ENCODE assay signal across 8 mouse cellular contexts in genomic region chr11:106159921-106160840, GRCm38 (mm10). TPM values are rescaled to one million over a fixed set of nuclear protein-coding genes. Genes with fewer than 3 reads are reported as not detected.
DNase-seq lines count a peak whose midpoint lies in the region; ATAC-seq and TF ChIP-seq lines count a peak whose summit lies in the region.

No protein-coding gene starts in this region.

- in situ Hi-C loops in ES-E14 (cut with MboI; ENCODE audit: low sequenced_read_pairs in 2 of 2, unreplicated experiment in 2 of 2) = no loop called here

- peaks cover 24% of the 10 kb centered on the region; the same call in 1 of the 2 replicates for H3K36me3 ChIP-seq in ES-E14 (ENCODE audit: control insufficient read depth, insufficient read depth, low read length, poor library complexity, severe bottlenecking)
- H3K36me3 ChIP-seq in forebrain, embryonic 16.5 days (ENCODE audit: control insufficient read depth, insufficient read depth) = peaks cover 20% of the 10 kb centered on the region
- H3K36me3 ChIP-seq in lung, embryonic 14.5 days (ENCODE audit: insufficient read depth) = peaks cover 48% of the 10 kb centered on the region

- H3K4me1 ChIP-seq in ES-E14 (ENCODE audit: control insufficient read depth in 2 of 2, insufficient read depth in 2 of 2, low read length in 2 of 2, poor library complexity in 1 of 2) = peaks cover 0 to 15% of the 10 kb centered on the region in 2 experiments; a peak in 2 of 4 replicates
- peaks cover 29% of the 10 kb centered on the region for H3K4me1 ChIP-seq in forebrain, embryonic 16.5 days (replicated peaks; ENCODE audit: control insufficient read depth, insufficient read depth, low read length)
- no peaks in the 10 kb centered on the region for H3K4me1 ChIP-seq in lung, embryonic 14.5 days (ENCODE audit: insufficient read depth)

- H3K4me2 ChIP-seq in forebrain, embryonic 16.5 days (ENCODE audit: low read length) = peak overlapping the region; percentile 83
- H3K4me2 ChIP-seq in lung, embryonic 14.5 days = peak overlapping the region; percentile 93

- no peaks in the 10 kb centered on the region for H3K9me3 ChIP-seq in ES-E14 (ENCODE audit: control insufficient read depth, insufficient read depth, low read depth, low read length)
- H3K9me3 ChIP-seq in forebrain, embryonic 16.5 days (ENCODE audit: control insufficient read depth, low read length) = no peaks in the 10 kb centered on the region
- H3K9me3 ChIP-seq in lung, embryonic 14.5 days (ENCODE audit: low read depth, low read length) = no peaks in the 10 kb centered on the region

- peak overlapping the region; percentile 84 for H3K9ac ChIP-seq in ES-E14 (ENCODE audit: insufficient read depth, low read depth, low read length, poor library complexity, severe bottlenecking)
- H3K9ac ChIP-seq in forebrain, embryonic 16.5 days (replicated peaks; ENCODE audit: low read depth, low read length) = peak overlapping the region; percentile 97
- peak overlapping the region; percentile 93 for H3K9ac ChIP-seq in lung, embryonic 14.5 days

- WGBS in forebrain, embryonic 16.5 days = under 1% methylated on average over 58 of the region's 106 CpGs
- WGBS in lung, embryonic 14.5 days = under 1% methylated on average over 81 of the region's 106 CpGs

- DNase-seq in ES-E14 (ENCODE audit: low read depth, low spot score) = no peak
- DNase-seq in heart, postnatal 4 days = peak; percentile 82
- peak; percentile 83 to 85 for DNase-seq in layer of hippocampus, adult 2 months (ENCODE audit: low spot score in 2 of 2)
- peak; percentile 87 for DNase-seq in lung, embryonic 14.5 days
- peak; percentile 85 to 87 for DNase-seq in thymus, adult 18-20 months

- TF ChIP-seq CTCF in layer of hippocampus, adult 2 months (conservative IDR thresholded peaks at IDR 0.05) = peak; percentile 51
- TF ChIP-seq CTCF in lung, embryonic 14.5 days (IDR thresholded peaks at IDR 0.05; ENCODE audit: low read depth) = no peak

- no peak overlapping the region for H3K27ac ChIP-seq in ES-E14 (ENCODE audit: insufficient read depth, low read depth, low read length, poor library complexity, severe bottlenecking)
- peak overlapping the region; percentile 95 for H3K27ac ChIP-seq in forebrain, embryonic 16.5 days (ENCODE audit: low read length)
- peak overlapping the region; percentile 100 for H3K27ac ChIP-seq in layer of hippocampus, adult 2 months
- peak overlapping the region; percentile 93 for H3K27ac ChIP-seq in lung, embryonic 14.5 days (ENCODE audit: low read depth)

- H3K27me3 ChIP-seq in forebrain, embryonic 16.5 days (replicated peaks; ENCODE audit: control insufficient read depth, insufficient read depth, low read length) = no peaks in the 10 kb centered on the region
- H3K27me3 ChIP-seq in lung, embryonic 14.5 days (ENCODE audit: insufficient read depth, low read length) = no peaks in the 10 kb centered on the region

- H3K4me3 ChIP-seq in ES-E14 (ENCODE audit: insufficient read depth in 1 of 2, low read depth in 1 of 2, low read length in 2 of 2, poor library complexity in 1 of 2, severe bottlenecking in 1 of 2) = peak overlapping the region; percentile 93 to 100
- H3K4me3 ChIP-seq in forebrain, embryonic 16.5 days (replicated peaks; ENCODE audit: low read length) = peak overlapping the region; percentile 79
- peak overlapping the region; percentile 85 for H3K4me3 ChIP-seq in layer of hippocampus, adult 2 months
- H3K4me3 ChIP-seq in lung, embryonic 14.5 days (ENCODE audit: low read depth, low read length) = peak overlapping the region; percentile 85

- peak; percentile 13; the same call in 1 of the 2 replicates for ATAC-seq in cerebellum, adult (ENCODE audit: insufficient number of reproducible peaks, low FRiP score, low TSS enrichment)
- ATAC-seq in forebrain, embryonic 16.5 days = peak; percentile 75
- peak; percentile 69 for ATAC-seq in lung, embryonic 14.5 days (ENCODE audit: insufficient read depth)
- peak; percentile 17; the same call in 1 of the 2 replicates for ATAC-seq in neutrophil, adult 5-6 weeks (ENCODE audit: extremely low read depth, insufficient number of reproducible peaks, low FRiP score, poor library complexity, severe bottlenecking)

TF ChIP-seq in ES-E14, 5 proteins besides CTCF, POLR2A, EP300 and RAD21:
- TF ChIP-seq ZNF384 (IDR thresholded peaks at IDR 0.05; ENCODE audit: low read depth, low read length) = no peak
- no peak for TF ChIP-seq HCFC1 (IDR thresholded peaks at IDR 0.05; ENCODE audit: borderline replicate concordance, insufficient read depth, low read length)
- no peak for TF ChIP-seq ZC3H11A (IDR thresholded peaks at IDR 0.05; ENCODE audit: borderline replicate concordance, low read depth, low read length)
- no peak for TF ChIP-seq CHD2 (IDR thresholded peaks at IDR 0.05; ENCODE audit: low read depth, low read length)
- TF ChIP-seq MAFK (IDR thresholded peaks at IDR 0.05; ENCODE audit: insufficient read depth, low read depth, low read length) = no peak

RNA-seq across cellular contexts. Expression of gene Gm10840, which starts 0.5 kb away (rescaled TPM):
- total RNA-seq in ES-E14 (2012; rRNA removed) = not detected in 2 replicates
- 1.1 and 1.2 TPM in 2 replicates for polyA plus RNA-seq in forebrain, embryonic 16.5 days (2015; fragmentation: Nextera tagmentation; extraction: Ambion mirVana)
- total RNA-seq in heart, postnatal 4 days (2021) = not detected
- total RNA-seq in layer of hippocampus, adult 2 months (2021) = not detected
- polyA plus RNA-seq in lung, embryonic 14.5 days (2014; fragmentation: Nextera tagmentation; extraction: Ambion mirVana) = not detected in 2 replicates
- 2.4 and 4.1 TPM in 2 replicates for total RNA-seq in neutrophil, adult 5-6 weeks (2017)

RNA-seq across cellular contexts. Expression of gene Limd2, which starts 0.5 kb away (rescaled TPM):
- total RNA-seq in ES-E14 (2012; rRNA removed) = 20.3 and 30.9 TPM in 2 replicates
- polyA plus RNA-seq in forebrain, embryonic 16.5 days (2015; fragmentation: Nextera tagmentation; extraction: Ambion mirVana) = 205 and 209 TPM in 2 replicates
- 10 to 100 TPM; 21.6 to 21.8 TPM for total RNA-seq in heart, postnatal 4 days (2021)
- 100 to 1,000 TPM; 153 TPM for total RNA-seq in layer of hippocampus, adult 2 months (2021)
- polyA plus RNA-seq in lung, embryonic 14.5 days (2014; fragmentation: Nextera tagmentation; extraction: Ambion mirVana) = 211 and 229 TPM in 2 replicates
- 145 and 154 TPM in 2 replicates for total RNA-seq in neutrophil, adult 5-6 weeks (2017)

RNA-seq across cellular contexts. Expression of gene Strada, which starts 41.8 kb away (rescaled TPM):
- total RNA-seq in ES-E14 (2012; rRNA removed) = 14.5 and 24.0 TPM in 2 replicates
- 28.8 and 30.9 TPM in 2 replicates for polyA plus RNA-seq in forebrain, embryonic 16.5 days (2015; fragmentation: Nextera tagmentation; extraction: Ambion mirVana)
- 10 to 100 TPM; 12.5 to 13.4 TPM for total RNA-seq in heart, postnatal 4 days (2021)
- 10 to 100 TPM; 32.0 to 34.3 TPM for total RNA-seq in layer of hippocampus, adult 2 months (2021)
- polyA plus RNA-seq in lung, embryonic 14.5 days (2014; fragmentation: Nextera tagmentation; extraction: Ambion mirVana) = 31.7 and 32.6 TPM in 2 replicates
- total RNA-seq in neutrophil, adult 5-6 weeks (2017) = 34.6 and 36.5 TPM in 2 replicates

RNA-seq across cellular contexts. Expression of gene Ccdc47, which starts 56.0 kb away (rescaled TPM):
- total RNA-seq in ES-E14 (2012; rRNA removed) = 82.3 and 91.2 TPM in 2 replicates
- 110 TPM in 2 replicates for polyA plus RNA-seq in forebrain, embryonic 16.5 days (2015; fragmentation: Nextera tagmentation; extraction: Ambion mirVana)
- total RNA-seq in heart, postnatal 4 days (2021) = 10 to 100 TPM; 75.3 to 77.2 TPM
- 10 to 100 TPM; 89.8 to 98.2 TPM for total RNA-seq in layer of hippocampus, adult 2 months (2021)
- 66.5 and 69.6 TPM in 2 replicates for polyA plus RNA-seq in lung, embryonic 14.5 days (2014; fragmentation: Nextera tagmentation; extraction: Ambion mirVana)
- total RNA-seq in neutrophil, adult 5-6 weeks (2017) = 109 and 118 TPM in 2 replicates

RNA-seq across cellular contexts. Expression of gene Ddx42, which starts 56.5 kb away (rescaled TPM):
- total RNA-seq in ES-E14 (2012; rRNA removed) = 48.2 and 64.3 TPM in 2 replicates
- polyA plus RNA-seq in forebrain, embryonic 16.5 days (2015; fragmentation: Nextera tagmentation; extraction: Ambion mirVana) = 112 and 115 TPM in 2 replicates
- total RNA-seq in heart, postnatal 4 days (2021) = 10 to 100 TPM; 42.8 to 44.2 TPM
- 10 to 100 TPM; 69.8 to 71.1 TPM for total RNA-seq in layer of hippocampus, adult 2 months (2021)
- 75.5 and 82.1 TPM in 2 replicates for polyA plus RNA-seq in lung, embryonic 14.5 days (2014; fragmentation: Nextera tagmentation; extraction: Ambion mirVana)
- total RNA-seq in neutrophil, adult 5-6 weeks (2017) = 106 and 126 TPM in 2 replicates

Comparison
In these comparisons a context has a peak if more than half of its experiments do, and no peak if none do; other contexts are left out.
1. ATAC-seq: peak in every context shown above with its lines; median percentile 75 in forebrain, embryonic 16.5 days; 69 in lung, embryonic 14.5 days; 17 in neutrophil, adult 5-6 weeks; 13 in cerebellum, adult.